Mouse (Mus musculus): ENCODE data around the gene Tnip2. TPM values are rescaled to one million over a fixed set of nuclear protein-coding genes. Genes with fewer than 3 reads are reported as not detected.

Tnip2 gene
- polyA plus RNA-seq, 1 experiment from 2014 or later, result 6.2 TPM

DNA sequence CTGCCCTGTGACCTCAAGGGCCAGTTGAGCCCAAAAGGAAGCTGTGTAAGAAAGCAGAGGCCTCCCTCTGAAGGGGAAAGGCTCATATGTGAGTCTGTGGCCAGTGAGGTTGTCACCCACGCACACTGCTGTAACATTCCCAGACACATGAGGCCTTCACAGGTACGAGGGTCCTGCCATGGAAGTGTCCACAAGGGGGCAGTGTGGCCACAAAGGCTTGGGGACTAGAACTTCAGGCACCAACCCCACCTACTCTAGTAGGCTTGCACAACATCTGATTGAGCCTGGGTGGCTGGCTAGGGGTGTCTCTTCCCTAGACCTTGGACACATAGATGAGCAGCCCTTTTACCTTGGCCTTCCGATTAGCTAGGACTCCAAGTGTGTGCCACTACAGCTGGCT lies 4.1 kb upstream of the Tnip2 start:
- H3K36me3 ChIP-seq (ENCODE audit: control insufficient read depth, insufficient read depth), result no peaks in the 10 kb centered on the region
- no peak overlapping the region for H3K9ac ChIP-seq (ENCODE audit: low read depth, low read length)
- no peak overlapping the region for H3K4me3 ChIP-seq (ENCODE audit: low read depth, low read length)
- H3K9me3 ChIP-seq (replicated peaks; ENCODE audit: control insufficient read depth, low read length), result no peaks in the 10 kb centered on the region
- no peak overlapping the region for H3K27ac ChIP-seq (ENCODE audit: low read length)
- no peaks in the 10 kb centered on the region; the same call in 1 of the 2 replicates for H3K27me3 ChIP-seq (ENCODE audit: control insufficient read depth, insufficient read depth, low read depth, low read length)
- H3K4me1 ChIP-seq (ENCODE audit: control insufficient read depth, low read depth, low read length), result peaks cover 29% of the 10 kb centered on the region
- ATAC-seq (ENCODE audit: low read depth), result peak; percentile 22
- no peak overlapping the region for H3K4me2 ChIP-seq (ENCODE audit: low read depth, low read length)
- WGBS (ENCODE audit: insufficient replicate concordance), result 8% methylated on average over 3 of the region's 3 CpGs

DNA sequence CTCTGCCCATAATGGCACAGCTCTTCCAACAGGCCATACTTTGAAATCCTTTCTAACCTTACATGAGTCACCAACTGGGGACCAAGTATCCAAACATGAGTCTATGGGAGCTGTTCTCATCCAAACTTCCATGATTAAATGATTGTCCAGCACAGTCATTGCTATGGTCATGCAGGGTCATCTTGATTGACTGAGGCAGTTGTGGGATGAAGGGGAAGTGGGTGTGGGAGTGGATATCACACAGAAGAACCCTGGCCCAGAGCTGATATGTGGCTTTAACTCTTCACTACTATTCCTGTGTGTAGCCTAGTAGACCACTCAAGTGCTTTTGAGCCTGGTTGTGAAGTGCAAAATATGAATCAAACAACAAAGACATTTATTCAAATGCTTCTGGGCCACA lies 1.3 kb upstream of the Tnip2 start:
- peaks cover 19% of the 10 kb centered on the region for H3K4me1 ChIP-seq (ENCODE audit: control insufficient read depth, low read depth, low read length)
- no peak overlapping the region for H3K9ac ChIP-seq (ENCODE audit: low read depth, low read length)
- no peaks in the 10 kb centered on the region for H3K9me3 ChIP-seq (replicated peaks; ENCODE audit: control insufficient read depth, low read length)
- H3K27me3 ChIP-seq (ENCODE audit: control insufficient read depth, insufficient read depth, low read depth, low read length), result no peaks in the 10 kb centered on the region; the same call in 1 of the 2 replicates
- no peak overlapping the region for H3K27ac ChIP-seq (ENCODE audit: low read length)
- no peak overlapping the region for H3K4me3 ChIP-seq (ENCODE audit: low read depth, low read length)
- H3K36me3 ChIP-seq (ENCODE audit: control insufficient read depth, insufficient read depth), result no peaks in the 10 kb centered on the region
- ATAC-seq (ENCODE audit: low read depth), result no peak
- no peak overlapping the region for H3K4me2 ChIP-seq (ENCODE audit: low read depth, low read length)

DNA sequence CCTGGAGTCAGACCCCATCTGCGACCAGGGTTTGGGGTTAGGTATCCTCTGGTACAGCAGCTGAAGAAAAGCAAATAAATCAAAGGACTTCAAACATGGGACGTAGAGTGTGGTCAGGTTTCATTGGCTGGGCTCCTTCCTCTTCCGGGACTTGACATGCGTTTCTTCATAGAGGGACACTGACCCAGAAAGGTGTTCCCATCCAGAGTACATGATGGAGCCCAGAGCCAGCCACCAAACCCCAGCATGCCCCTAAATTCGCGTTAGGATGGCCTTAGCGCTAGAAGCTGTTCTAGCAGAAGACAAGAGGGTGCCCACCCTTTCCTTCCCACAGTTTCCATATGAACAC lies 401 bp upstream of the Tnip2 start:
- 10% methylated on average over 7 of the region's 7 CpGs for WGBS (ENCODE audit: insufficient replicate concordance)
- ATAC-seq (ENCODE audit: low read depth), result peak; percentile 25
- Histone ChIP-seq H3K27ac (ENCODE audit: low read length) (no peak overlapping the region), H3K9me3 (replicated peaks; ENCODE audit: control insufficient read depth, low read length) (no peaks in the 10 kb centered on the region), H3K27me3 (ENCODE audit: control insufficient read depth, insufficient read depth, low read depth, low read length) (no peaks in the 10 kb centered on the region; the same call in 1 of the 2 replicates), H3K4me1 (ENCODE audit: control insufficient read depth, low read depth, low read length) (peaks cover 15% of the 10 kb centered on the region), H3K9ac (ENCODE audit: low read depth, low read length) (peak overlapping the region; percentile 8), H3K4me2 (ENCODE audit: low read depth, low read length) (peak overlapping the region; percentile 97), H3K4me3 (ENCODE audit: low read depth, low read length) (peak overlapping the region; percentile 80), H3K36me3 (ENCODE audit: control insufficient read depth, insufficient read depth) (no peaks in the 10 kb centered on the region)

DNA sequence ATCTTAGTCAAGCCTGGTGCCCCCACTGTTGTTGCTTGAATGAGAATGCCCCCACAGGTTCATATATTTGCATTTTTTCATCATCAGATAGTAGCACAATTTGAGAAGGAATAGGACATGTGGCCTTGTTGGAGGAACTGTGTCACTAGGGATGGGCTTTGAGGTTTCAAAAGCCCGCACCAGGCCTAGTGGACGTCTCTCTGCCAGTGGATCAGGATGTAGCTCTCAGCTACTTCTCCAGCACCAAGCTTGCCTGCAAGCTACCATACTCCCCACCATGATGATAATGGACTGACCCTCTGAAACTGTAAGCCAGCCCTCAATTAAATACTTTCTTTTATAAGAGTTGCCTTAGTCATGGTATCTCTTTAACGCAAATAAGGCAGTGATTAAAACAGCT lies 1.3 kb downstream of the Tnip2 start:
- Histone ChIP-seq H3K4me2 (ENCODE audit: low read depth, low read length) (no peak overlapping the region), H3K36me3 (ENCODE audit: control insufficient read depth, insufficient read depth) (no peaks in the 10 kb centered on the region), H3K9me3 (replicated peaks; ENCODE audit: control insufficient read depth, low read length) (no peaks in the 10 kb centered on the region), H3K27ac (ENCODE audit: low read length) (no peak overlapping the region), H3K4me3 (ENCODE audit: low read depth, low read length) (no peak overlapping the region), H3K27me3 (ENCODE audit: control insufficient read depth, insufficient read depth, low read depth, low read length) (no peaks in the 10 kb centered on the region; the same call in 1 of the 2 replicates), H3K9ac (ENCODE audit: low read depth, low read length) (no peak overlapping the region), H3K4me1 (ENCODE audit: control insufficient read depth, low read depth, low read length) (peaks cover 15% of the 10 kb centered on the region)
- 77% methylated on average over 3 of the region's 3 CpGs for WGBS (ENCODE audit: insufficient replicate concordance)
- no peak for ATAC-seq (ENCODE audit: low read depth)

GRCm38 (mm10) chr5:34502821-34503220 lies 11.0 kb downstream of the Tnip2 start:
- H3K36me3 ChIP-seq (ENCODE audit: control insufficient read depth, insufficient read depth), result no peaks in the 10 kb centered on the region; the same call in 1 of the 2 replicates
- ATAC-seq (ENCODE audit: low read depth), result no peak
- no peaks in the 10 kb centered on the region for H3K9me3 ChIP-seq (replicated peaks; ENCODE audit: control insufficient read depth, low read length)
- WGBS (ENCODE audit: insufficient replicate concordance), result 49% methylated on average over 6 of the region's 6 CpGs
- H3K9ac ChIP-seq (ENCODE audit: low read depth, low read length), result no peak overlapping the region
- H3K27me3 ChIP-seq (ENCODE audit: control insufficient read depth, insufficient read depth, low read depth, low read length), result no peaks in the 10 kb centered on the region
- no peaks in the 10 kb centered on the region; the same call in 1 of the 2 replicates for H3K4me1 ChIP-seq (ENCODE audit: control insufficient read depth, low read depth, low read length)
- H3K4me3 ChIP-seq (ENCODE audit: low read depth, low read length), result no peak overlapping the region
- H3K27ac ChIP-seq (ENCODE audit: low read length), result no peak overlapping the region
- no peak overlapping the region for H3K4me2 ChIP-seq (ENCODE audit: low read depth, low read length)

DNA sequence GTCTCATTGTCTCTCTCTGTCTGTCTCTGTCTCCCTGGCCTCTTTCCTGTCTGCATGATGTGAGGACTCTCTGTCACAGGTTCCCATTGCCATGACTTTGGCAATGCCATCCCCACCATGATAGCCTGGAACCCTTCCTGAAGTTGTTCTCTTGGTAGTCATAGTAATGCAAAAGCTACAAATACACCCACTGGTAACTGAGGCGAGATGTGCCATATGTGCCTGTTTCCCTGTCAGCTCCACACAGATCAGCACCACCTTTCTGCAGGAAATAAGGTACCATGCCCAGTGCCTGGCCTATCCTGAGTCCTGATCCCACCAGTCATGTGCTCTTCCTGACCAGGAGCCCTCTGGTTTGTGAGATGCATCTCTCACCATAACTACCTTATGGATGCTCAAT lies 11.4 kb downstream of the Tnip2 start:
- ATAC-seq (ENCODE audit: low read depth), result no peak
- H3K27me3 ChIP-seq (ENCODE audit: control insufficient read depth, insufficient read depth, low read depth, low read length), result no peaks in the 10 kb centered on the region
- no peak overlapping the region for H3K9ac ChIP-seq (ENCODE audit: low read depth, low read length)
- H3K36me3 ChIP-seq (ENCODE audit: control insufficient read depth, insufficient read depth), result no peaks in the 10 kb centered on the region; the same call in 1 of the 2 replicates
- H3K27ac ChIP-seq (ENCODE audit: low read length), result no peak overlapping the region
- H3K9me3 ChIP-seq (replicated peaks; ENCODE audit: control insufficient read depth, low read length), result no peaks in the 10 kb centered on the region
- 82% methylated on average over 1 of the region's 1 CpGs for WGBS (ENCODE audit: insufficient replicate concordance)
- no peak overlapping the region for H3K4me2 ChIP-seq (ENCODE audit: low read depth, low read length)
- no peak overlapping the region for H3K4me3 ChIP-seq (ENCODE audit: low read depth, low read length)
- no peaks in the 10 kb centered on the region; the same call in 1 of the 2 replicates for H3K4me1 ChIP-seq (ENCODE audit: control insufficient read depth, low read depth, low read length)

DNA sequence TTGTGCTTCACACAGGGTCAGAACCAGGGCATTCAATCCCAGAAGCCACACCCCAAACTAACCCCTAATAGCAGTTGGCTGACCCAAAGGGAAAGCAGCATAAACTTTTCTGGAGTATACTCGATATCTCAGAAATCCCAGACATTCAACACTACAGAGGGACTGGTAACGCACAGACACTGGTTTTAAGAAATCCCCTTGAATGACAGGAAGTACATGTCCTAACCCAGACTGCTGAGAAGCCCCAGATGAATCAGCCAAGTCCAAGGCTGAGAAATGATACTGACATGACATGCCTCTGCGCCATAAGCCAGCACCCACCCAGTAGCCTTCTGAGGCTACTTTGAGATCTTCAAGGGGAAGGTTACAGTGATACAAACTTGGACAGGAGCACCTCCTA lies 12.2 kb downstream of the Tnip2 start:
- Histone ChIP-seq H3K9ac (ENCODE audit: low read depth, low read length) (no peak overlapping the region), H3K9me3 (replicated peaks; ENCODE audit: control insufficient read depth, low read length) (no peaks in the 10 kb centered on the region), H3K4me3 (ENCODE audit: low read depth, low read length) (no peak overlapping the region), H3K4me1 (ENCODE audit: control insufficient read depth, low read depth, low read length) (no peaks in the 10 kb centered on the region; the same call in 1 of the 2 replicates), H3K36me3 (ENCODE audit: control insufficient read depth, insufficient read depth) (no peaks in the 10 kb centered on the region; the same call in 1 of the 2 replicates), H3K27me3 (ENCODE audit: control insufficient read depth, insufficient read depth, low read depth, low read length) (no peaks in the 10 kb centered on the region), H3K27ac (ENCODE audit: low read length) (no peak overlapping the region), H3K4me2 (ENCODE audit: low read depth, low read length) (no peak overlapping the region)
- WGBS (ENCODE audit: insufficient replicate concordance), result 67% methylated on average over 3 of the region's 3 CpGs
- ATAC-seq (ENCODE audit: low read depth), result no peak

DNA sequence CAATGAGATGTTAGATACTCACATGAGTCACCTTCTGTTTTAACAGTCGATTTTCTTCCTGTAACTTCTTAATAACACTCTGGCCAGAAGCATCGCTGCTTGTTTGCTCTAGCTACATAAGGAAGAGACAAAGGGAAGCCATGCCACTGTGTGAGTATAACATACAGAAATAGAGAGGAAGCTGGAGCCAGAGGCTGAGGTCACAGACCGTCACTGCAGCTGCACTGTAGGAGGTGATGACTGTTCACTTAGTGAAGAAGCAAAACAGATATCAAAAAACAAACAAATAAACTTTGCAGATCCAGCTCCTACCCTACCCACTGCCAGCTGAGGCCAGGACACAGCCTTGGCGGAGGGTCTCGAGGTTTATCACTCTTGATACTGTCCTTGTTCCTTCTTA lies 12.9 kb downstream of the Tnip2 start:
- Histone ChIP-seq H3K36me3 (ENCODE audit: control insufficient read depth, insufficient read depth) (no peaks in the 10 kb centered on the region; the same call in 1 of the 2 replicates), H3K9me3 (replicated peaks; ENCODE audit: control insufficient read depth, low read length) (no peaks in the 10 kb centered on the region), H3K4me1 (ENCODE audit: control insufficient read depth, low read depth, low read length) (no peaks in the 10 kb centered on the region; the same call in 1 of the 2 replicates), H3K27me3 (ENCODE audit: control insufficient read depth, insufficient read depth, low read depth, low read length) (no peaks in the 10 kb centered on the region), H3K4me2 (ENCODE audit: low read depth, low read length) (no peak overlapping the region), H3K4me3 (ENCODE audit: low read depth, low read length) (no peak overlapping the region), H3K27ac (ENCODE audit: low read length) (no peak overlapping the region), H3K9ac (ENCODE audit: low read depth, low read length) (no peak overlapping the region)
- ATAC-seq (ENCODE audit: low read depth), result no peak
- WGBS (ENCODE audit: insufficient replicate concordance), result 57% methylated on average over 5 of the region's 5 CpGs

- H3K4me3 ChIP-seq (ENCODE audit: low read depth, low read length), result no peak overlapping the region
- H3K4me2 ChIP-seq (ENCODE audit: low read depth, low read length), result no peak overlapping the region
- no peaks in the 10 kb centered on the region for H3K9me3 ChIP-seq (replicated peaks; ENCODE audit: control insufficient read depth, low read length)
- ATAC-seq (ENCODE audit: low read depth), result peak; percentile 75
- H3K27me3 ChIP-seq (ENCODE audit: control insufficient read depth, insufficient read depth, low read depth, low read length), result no peaks in the 10 kb centered on the region
- 59% methylated on average over 6 of the region's 6 CpGs for WGBS (ENCODE audit: insufficient replicate concordance)
- no peaks in the 10 kb centered on the region; the same call in 1 of the 2 replicates for H3K4me1 ChIP-seq (ENCODE audit: control insufficient read depth, low read depth, low read length)
- H3K27ac ChIP-seq (ENCODE audit: low read length), result no peak overlapping the region
- H3K9ac ChIP-seq (ENCODE audit: low read depth, low read length), result no peak overlapping the region
- no peaks in the 10 kb centered on the region; the same call in 1 of the 2 replicates for H3K36me3 ChIP-seq (ENCODE audit: control insufficient read depth, insufficient read depth)
Measured at GRCm38 (mm10) chr5:34496745-34497144, 17.0 kb downstream of the Tnip2 start.
